Mouse (Mus musculus) lung, embryonic 16.5 days (tissue): ENCODE measurements around the gene Magi2. TPM values are rescaled to one million over a fixed set of nuclear protein-coding genes. Genes with fewer than 3 reads are reported as not detected.

ENCODE experiments used
- ATAC-seq: fragments of 200-750 bp; cut with Nextera tagmentation; 2 replicates; pipeline ENCODE4 v1.8.0; 2017; ENCODE audit warnings: low read depth, mild to moderate bottlenecking, moderate library complexity
- H3K27ac ChIP-seq: fragments of 300-500 bp; sonication (generic); 2 replicates; pipeline ENCODE4 v1.5.1; 2014; ENCODE audit warnings: mild to moderate bottlenecking, control low read depth, low read length
- H3K27me3 ChIP-seq: fragments of 300-500 bp; sonication (generic); 2 replicates; pipeline ENCODE4 v1.6.1; 2014; ENCODE audit warnings: low read depth, low read length, mixed read lengths; ENCODE audit not compliant: control insufficient read depth, insufficient read depth
- H3K36me3 ChIP-seq: fragments of 300-500 bp; sonication (generic); 2 replicates; pipeline ENCODE4 v1.6.1; 2014; ENCODE audit warnings: low read length; ENCODE audit not compliant: control insufficient read depth, insufficient read depth
- H3K4me1 ChIP-seq: fragments of 300-500 bp; sonication (generic); replicated peaks from 2 replicates; pipeline ENCODE4 v1.6.1; 2014; ENCODE audit warnings: low read length, mixed read lengths; ENCODE audit not compliant: control insufficient read depth, insufficient read depth
- H3K4me2 ChIP-seq: fragments of 300-500 bp; sonication (generic); 2 replicates; pipeline ENCODE4 v1.6.1; 2014; ENCODE audit warnings: low read depth, low read length, control low read depth
- H3K4me3 ChIP-seq: fragments of 300-500 bp; sonication (generic); 2 replicates; pipeline ENCODE4 v1.5.1; 2014; ENCODE audit warnings: mild to moderate bottlenecking, low read length, control low read depth
- H3K9ac ChIP-seq: fragments of 300-500 bp; sonication (generic); 2 replicates; pipeline ENCODE4 v1.6.1; 2014; ENCODE audit warnings: low read length, control low read depth
- H3K9me3 ChIP-seq: fragments of 300-500 bp; sonication (generic); 2 replicates; pipeline ENCODE4 v1.6.1; 2016; ENCODE audit warnings: low read length; ENCODE audit not compliant: control insufficient read depth
- WGBS: fragments of 180-500 bp; shearing (Covaris S2); extraction: QIAGEN DNeasy Blood & Tissue Kit; methylation state at CpG from one replicate; pipeline ENCODE4 v1.1.7; 2014; 5-methylcytosine and 5-hydroxymethylcytosine counted together
- polyA plus RNA-seq: library from polyadenylated mRNA; unstranded; fragments of >200 nt; fragmentation: Nextera tagmentation; extraction: Ambion mirVana; gene quantifications from 2 replicates; pipeline ENCODE4 v1.2.1, GENCODE M21; 2015

The Magi2 gene
- polyA plus RNA-seq, 1 experiment from 2014 or later = 2.5 TPM

DNA sequence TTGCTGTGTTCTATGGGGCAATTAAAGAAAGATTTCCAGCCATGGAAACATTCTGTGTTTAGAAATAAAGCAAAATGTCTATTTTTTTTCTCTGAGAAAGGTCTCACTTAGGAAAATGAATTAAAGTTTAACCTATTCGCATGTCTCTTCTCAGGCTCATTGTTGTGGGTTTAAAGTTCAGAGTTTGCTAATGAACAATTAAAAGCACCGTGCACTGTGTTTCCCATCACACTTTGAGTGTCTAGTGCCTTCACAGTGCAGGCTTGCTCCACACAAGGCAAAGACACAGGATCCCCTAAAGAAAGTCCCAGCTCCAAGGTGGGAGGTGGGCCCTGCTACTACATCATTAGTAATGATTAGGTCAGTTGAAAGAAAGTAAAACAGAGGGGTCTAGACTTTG is 602.5 kb downstream of the Magi2 start:
- Histone ChIP-seq H3K36me3 (no peaks in the 10 kb centered on the region), H3K27ac (no peak overlapping the region), H3K4me3 (no peak overlapping the region), H3K9ac (no peak overlapping the region), H3K4me1 (no peaks in the 10 kb centered on the region), H3K4me2 (no peak overlapping the region), H3K9me3 (no peaks in the 10 kb centered on the region), H3K27me3 (no peaks in the 10 kb centered on the region)
- no peak for ATAC-seq
- 80% methylated on average over 2 of the region's 2 CpGs for WGBS

DNA sequence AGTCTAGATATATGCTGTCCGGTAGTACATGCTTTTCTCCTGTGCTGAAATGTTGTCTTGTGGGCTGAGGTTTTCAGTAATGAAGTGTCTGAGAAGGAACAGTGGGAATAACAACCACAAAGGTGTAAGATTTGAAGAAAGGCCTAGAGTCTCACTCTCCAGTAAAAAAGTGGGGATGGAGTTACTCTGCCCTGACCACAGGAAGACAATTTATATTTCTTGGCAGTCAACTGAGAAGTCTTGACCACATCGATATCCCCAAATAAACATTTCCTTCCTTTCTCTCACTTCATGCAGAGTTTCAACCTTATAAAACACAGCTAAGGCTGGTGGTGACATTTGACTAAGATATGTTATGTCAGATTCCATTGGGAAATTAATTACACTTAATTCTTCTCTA is 636.0 kb downstream of the Magi2 start:
- Histone ChIP-seq H3K9ac (no peak overlapping the region), H3K27ac (no peak overlapping the region), H3K4me2 (no peak overlapping the region), H3K4me1 (no peaks in the 10 kb centered on the region), H3K9me3 (no peaks in the 10 kb centered on the region), H3K27me3 (no peaks in the 10 kb centered on the region), H3K36me3 (no peaks in the 10 kb centered on the region), H3K4me3 (no peak overlapping the region)
- ATAC-seq = no peak
- 28% methylated on average over 2 of the region's 2 CpGs for WGBS

DNA sequence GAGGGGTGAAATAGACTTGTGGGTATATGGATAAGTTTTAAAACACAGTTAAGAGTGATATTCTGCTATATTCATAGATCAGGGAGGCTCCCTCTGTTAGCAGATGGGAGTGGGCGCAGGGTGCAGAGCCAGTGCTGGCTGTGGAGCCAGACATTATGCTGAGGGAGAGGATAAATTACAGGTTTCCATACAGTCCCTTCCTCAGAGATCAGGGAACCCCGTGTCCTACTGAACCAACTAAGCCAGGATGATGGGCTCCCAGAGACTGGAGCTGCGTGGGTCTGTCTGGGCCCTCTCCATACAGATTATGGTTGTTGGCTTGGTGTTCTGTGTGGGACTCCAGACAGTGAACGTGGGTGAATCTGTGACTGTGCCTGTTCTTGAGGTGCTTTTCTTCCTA is 643.6 kb downstream of the Magi2 start:
- no peak for ATAC-seq
- Histone ChIP-seq H3K4me1 (no peaks in the 10 kb centered on the region), H3K4me3 (no peak overlapping the region), H3K9ac (no peak overlapping the region), H3K27me3 (no peaks in the 10 kb centered on the region), H3K36me3 (no peaks in the 10 kb centered on the region), H3K27ac (no peak overlapping the region), H3K4me2 (no peak overlapping the region), H3K9me3 (no peaks in the 10 kb centered on the region)
- 85% methylated on average over 4 of the region's 4 CpGs for WGBS

DNA sequence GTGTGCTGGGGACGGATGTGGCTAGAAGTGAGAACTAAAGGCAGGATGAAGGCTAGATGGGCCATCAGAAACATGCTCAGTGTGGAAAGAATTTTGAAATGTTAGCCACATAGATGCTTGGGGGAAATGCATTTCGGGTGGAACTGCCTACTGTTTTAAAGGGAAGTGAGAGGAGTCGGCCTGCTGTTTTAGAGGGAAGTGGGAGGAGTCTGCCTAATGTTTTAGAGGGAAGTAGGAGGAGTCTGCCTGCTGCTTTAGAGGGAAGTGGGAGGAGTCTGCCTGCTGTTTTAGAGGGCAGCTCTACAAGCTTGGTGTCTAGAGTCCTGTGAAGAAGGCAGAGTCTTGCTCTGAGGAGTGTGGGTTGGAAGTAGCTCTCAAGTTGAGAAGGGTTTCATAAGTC is 664.9 kb downstream of the Magi2 start:
- Histone ChIP-seq H3K9ac (no peak overlapping the region), H3K9me3 (no peaks in the 10 kb centered on the region), H3K4me3 (no peak overlapping the region), H3K4me2 (no peak overlapping the region), H3K27me3 (no peaks in the 10 kb centered on the region), H3K27ac (no peak overlapping the region), H3K36me3 (no peaks in the 10 kb centered on the region), H3K4me1 (no peaks in the 10 kb centered on the region)
- 65% methylated on average over 3 of the region's 3 CpGs for WGBS
- ATAC-seq = no peak

DNA sequence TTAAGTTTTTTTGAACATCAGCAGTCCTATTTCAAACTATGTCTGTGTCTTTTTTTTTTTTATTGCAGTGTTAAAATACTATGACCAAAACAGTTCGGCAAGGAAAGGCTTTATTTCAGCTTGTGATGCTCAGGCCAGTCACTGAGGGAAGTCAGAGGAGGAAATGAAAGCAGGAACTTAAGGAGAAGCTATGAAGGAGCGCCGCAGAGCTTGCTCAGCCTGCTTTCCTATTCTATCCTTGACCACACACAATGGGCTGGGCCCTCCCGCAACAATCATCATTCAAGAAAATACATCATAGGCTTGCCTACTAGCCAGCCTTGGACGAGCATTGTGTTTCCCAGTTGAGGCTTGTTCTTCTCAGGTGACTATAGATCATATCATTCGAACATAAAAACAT is 669.1 kb downstream of the Magi2 start:
- WGBS = 80% methylated on average over 6 of the region's 6 CpGs
- no peak overlapping the region for H3K4me3 ChIP-seq

DNA sequence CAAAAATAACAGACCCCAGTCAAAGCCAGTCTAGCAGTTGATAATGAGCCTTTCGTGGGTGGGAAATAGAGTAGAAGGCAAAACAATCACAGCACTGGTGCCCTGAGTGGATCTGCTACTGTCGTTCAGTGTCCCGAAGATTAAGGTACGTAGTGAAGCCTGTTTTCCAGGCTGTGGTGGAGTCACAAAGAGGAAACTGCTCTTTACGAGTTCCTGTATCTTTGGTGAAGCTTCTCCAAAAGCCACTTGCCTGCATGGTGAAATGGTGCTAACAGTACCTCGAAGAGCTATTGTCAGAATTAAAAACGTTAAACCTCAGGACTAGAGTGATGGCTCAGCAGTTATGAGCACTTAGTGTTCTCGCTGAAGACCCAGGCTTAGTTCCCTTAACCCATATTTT is 674.8 kb downstream of the Magi2 start:
- Histone ChIP-seq H3K9ac (no peak overlapping the region), H3K4me3 (no peak overlapping the region), H3K27ac (no peak overlapping the region), H3K9me3 (no peaks in the 10 kb centered on the region), H3K4me2 (no peak overlapping the region), H3K36me3 (no peaks in the 10 kb centered on the region), H3K27me3 (no peaks in the 10 kb centered on the region), H3K4me1 (no peaks in the 10 kb centered on the region)
- no peak for ATAC-seq
- 70% methylated on average over 8 of the region's 8 CpGs for WGBS

More for the DNA sequence above, 669.1 kb downstream of the Magi2 start:
- Histone ChIP-seq H3K9ac (no peak overlapping the region), H3K4me1 (no peaks in the 10 kb centered on the region), H3K4me2 (no peak overlapping the region), H3K9me3 (no peaks in the 10 kb centered on the region), H3K27me3 (no peaks in the 10 kb centered on the region), H3K36me3 (no peaks in the 10 kb centered on the region), H3K27ac (no peak overlapping the region)
- no peak for ATAC-seq

DNA sequence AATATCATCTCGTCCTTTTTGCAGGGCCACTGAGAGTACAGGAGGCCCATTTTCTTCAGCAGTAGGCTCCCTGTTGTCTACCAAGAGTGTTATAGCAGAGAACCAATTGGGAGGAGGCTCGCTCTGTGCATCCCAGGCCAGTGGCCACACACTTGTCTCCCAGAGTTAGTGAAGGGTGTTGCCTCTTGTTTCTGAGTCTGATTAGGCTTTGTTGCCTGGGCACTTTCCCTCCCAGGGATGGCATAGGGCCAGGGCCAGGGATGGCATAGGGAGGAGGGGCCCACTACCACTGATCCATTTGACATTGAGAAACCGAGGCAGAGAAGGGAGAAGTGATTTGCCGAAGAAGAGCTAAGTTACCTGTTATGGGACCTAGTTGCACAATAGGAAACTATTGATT is 679.8 kb downstream of the Magi2 start:
- no peak for ATAC-seq
- WGBS = 85% methylated on average over 4 of the region's 4 CpGs
- H3K27me3 ChIP-seq = peaks cover 2% of the 10 kb centered on the region; the same call in 1 of the 2 replicates

DNA sequence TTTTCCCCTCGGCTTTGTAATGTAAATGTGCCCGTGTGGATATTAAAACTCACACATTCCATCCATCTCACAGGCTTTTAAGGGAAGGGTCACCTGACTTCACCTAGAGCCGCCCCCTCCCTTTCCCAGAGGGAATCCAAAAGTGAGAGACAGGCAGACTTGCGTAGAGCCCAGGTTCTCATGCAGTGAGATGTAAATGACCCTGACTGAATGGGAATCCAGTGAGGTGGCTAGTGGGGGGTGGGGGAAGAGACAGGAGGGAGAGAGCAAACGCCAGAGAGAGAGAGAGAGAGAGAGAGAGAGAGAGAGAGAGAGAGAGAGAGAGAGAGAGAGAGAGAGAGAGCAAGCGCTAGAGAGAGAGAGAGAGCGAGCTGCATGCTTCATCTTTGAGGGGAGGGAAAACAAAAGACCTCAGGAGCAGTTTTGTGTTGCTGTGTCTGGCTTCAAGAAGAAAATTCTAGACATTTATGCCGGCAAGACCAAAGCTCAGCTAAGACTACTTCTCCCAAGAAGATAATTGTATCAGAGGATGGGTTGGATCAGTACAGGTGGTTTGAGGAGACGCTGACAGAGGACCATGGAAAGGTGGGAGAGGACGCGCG is 680.6 kb downstream of the Magi2 start:
- no peaks in the 10 kb centered on the region for H3K9me3 ChIP-seq
- H3K27ac ChIP-seq = no peak overlapping the region
- H3K9ac ChIP-seq = peak overlapping the region; percentile 41
- H3K36me3 ChIP-seq = no peaks in the 10 kb centered on the region
- peaks cover 4% of the 10 kb centered on the region for H3K4me1 ChIP-seq
- ATAC-seq = no peak
- peak overlapping the region; percentile 73 for H3K4me2 ChIP-seq
- peaks cover 2% of the 10 kb centered on the region; the same call in 1 of the 2 replicates for H3K27me3 ChIP-seq
- H3K4me3 ChIP-seq = peak overlapping the region; percentile 38
- 6% methylated on average over 11 of the region's 12 CpGs for WGBS

More for the DNA sequence above, 679.8 kb downstream of the Magi2 start:
- no peaks in the 10 kb centered on the region for H3K36me3 ChIP-seq
- no peak overlapping the region for H3K27ac ChIP-seq
- no peaks in the 10 kb centered on the region for H3K9me3 ChIP-seq
- H3K9ac ChIP-seq = no peak overlapping the region
- no peak overlapping the region for H3K4me2 ChIP-seq
- H3K4me3 ChIP-seq = no peak overlapping the region
- peaks cover 4% of the 10 kb centered on the region for H3K4me1 ChIP-seq

DNA sequence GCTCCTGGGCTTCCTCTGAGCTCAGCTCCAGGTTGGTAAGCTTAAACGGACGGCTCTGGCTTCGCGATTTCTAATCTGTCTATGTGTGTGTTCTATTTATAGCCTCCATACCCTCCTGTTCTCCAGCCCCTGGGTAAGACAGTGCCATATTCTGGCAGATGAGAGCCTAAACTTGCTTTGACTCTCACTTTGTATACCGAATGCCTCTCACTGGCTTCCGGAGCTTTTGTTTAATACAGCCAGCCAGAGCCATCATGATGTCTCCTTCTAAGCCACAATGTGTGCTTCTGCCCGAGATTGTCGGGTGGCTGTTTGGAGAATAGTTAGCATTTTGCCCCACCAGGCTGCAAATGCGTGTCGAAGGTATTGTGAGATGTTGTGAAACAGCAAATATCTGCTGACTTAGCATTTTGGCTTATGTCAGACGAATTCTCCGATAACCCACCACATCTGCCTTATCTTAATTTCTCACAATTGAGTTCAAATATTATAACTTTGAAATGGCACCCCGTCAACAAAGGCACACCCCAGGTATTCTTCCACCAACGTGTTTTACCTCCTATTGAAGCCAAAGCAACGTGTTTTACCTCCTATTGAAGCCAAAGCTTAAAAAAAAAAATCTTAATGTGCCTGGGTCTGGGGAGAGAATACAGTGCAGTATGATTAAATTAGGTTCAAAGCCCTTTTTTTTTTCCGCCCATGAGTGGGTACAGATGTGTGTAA is 681.3 kb downstream of the Magi2 start:
- ATAC-seq = no peak
- H3K4me3 ChIP-seq = peak overlapping the region; percentile 38

More for the DNA sequence above, 681.3 kb downstream of the Magi2 start:
- peak overlapping the region; percentile 41 for H3K9ac ChIP-seq
- peak overlapping the region; percentile 73 for H3K4me2 ChIP-seq
- WGBS = 2% methylated on average over 16 of the region's 16 CpGs
- no peak overlapping the region for H3K27ac ChIP-seq
- H3K9me3 ChIP-seq = no peaks in the 10 kb centered on the region
- peaks cover 4% of the 10 kb centered on the region for H3K4me1 ChIP-seq
- no peaks in the 10 kb centered on the region for H3K36me3 ChIP-seq
- H3K27me3 ChIP-seq = peaks cover 2% of the 10 kb centered on the region; the same call in 1 of the 2 replicates
